Mouse (Mus musculus) B cell, adult 2 months (primary cell): ENCODE results near the gene Fanci.

ENCODE experiments used
- DNase-seq, 2 experiments: peaks; one replicate each; pipeline ENCODE4 v3.0.0; 2022

Gene Fanci

GRCm38 (mm10) chr7:79391883-79392649, at the start of gene Fanci:
TSS of gene Fanci (plus strand) at chr7:79391929.
- peak; percentile 96 to 97 for DNase-seq

GRCm38 (mm10) chr7:79345902-79346301, 45.8 kb upstream of the Fanci start:
- DNase-seq = peak; percentile 63 to 72

- DNase-seq = no peak
Measured at GRCm38 (mm10) chr7:79346555-79347075, 45.1 kb upstream of the Fanci start.

- no peak for DNase-seq
Measured at GRCm38 (mm10) chr7:79347108-79347813, 44.5 kb upstream of the Fanci start.

GRCm38 (mm10) chr7:79348816-79349215, 42.9 kb upstream of the Fanci start:
- no peak for DNase-seq

- DNase-seq = peak; percentile 65 to 66
Measured at GRCm38 (mm10) chr7:79349738-79350386, 41.9 kb upstream of the Fanci start.

- no peak for DNase-seq
Measured at GRCm38 (mm10) chr7:79358350-79359182, 33.2 kb upstream of the Fanci start.

- DNase-seq = no peak
Measured at GRCm38 (mm10) chr7:79359183-79359435, 32.6 kb upstream of the Fanci start.

GRCm38 (mm10) chr7:79360056-79360455, 31.7 kb upstream of the Fanci start:
- DNase-seq = no peak

- DNase-seq = no peak
Measured at GRCm38 (mm10) chr7:79362208-79362607, 29.5 kb upstream of the Fanci start.

GRCm38 (mm10) chr7:79362830-79363229, 28.9 kb upstream of the Fanci start:
- no peak for DNase-seq

- no peak for DNase-seq
Measured at GRCm38 (mm10) chr7:79363370-79364043, 28.2 kb upstream of the Fanci start.

- no peak for DNase-seq
Measured at GRCm38 (mm10) chr7:79368664-79369063, 23.1 kb upstream of the Fanci start.

- no peak for DNase-seq
Measured at GRCm38 (mm10) chr7:79369416-79369815, 22.3 kb upstream of the Fanci start.

GRCm38 (mm10) chr7:79371321-79371879, 20.3 kb upstream of the Fanci start:
- peak; percentile 82 to 83 for DNase-seq

- no peak for DNase-seq
Measured at GRCm38 (mm10) chr7:79374017-79374416, 17.7 kb upstream of the Fanci start.

GRCm38 (mm10) chr7:79375594-79375993, 16.1 kb upstream of the Fanci start:
- no peak for DNase-seq

GRCm38 (mm10) chr7:79376516-79377275, 15.0 kb upstream of the Fanci start:
- no peak for DNase-seq

- no peak for DNase-seq
Measured at GRCm38 (mm10) chr7:79386422-79387133, 5.2 kb upstream of the Fanci start, which contains the start of gene Rlbp1. TSS of gene Rlbp1 (minus strand) at chr7:79387048.

- no peak for DNase-seq
Measured at GRCm38 (mm10) chr7:79387140-79387539, 4.6 kb upstream of the Fanci start.
